Mouse (Mus musculus) embryonic facial prominence, embryonic 10.5 days (tissue): ENCODE measurements around the gene Pecam1. TPM values are rescaled to one million over a fixed set of nuclear protein-coding genes. Genes with fewer than 3 reads are reported as not detected.

ENCODE experiments used
- DNase-seq: peaks from one replicate; pipeline ENCODE4 v3.0.0-alpha.2; 2017; ENCODE audit warnings: low spot score
- H3K27ac ChIP-seq: fragments of 300-500 bp; sonication (generic); replicated peaks from 2 replicates; pipeline ENCODE4 v1.5.1; 2016; ENCODE audit warnings: mild to moderate bottlenecking
- H3K27me3 ChIP-seq: fragments of 300-500 bp; sonication (generic); replicated peaks from 2 replicates; pipeline ENCODE4 v1.6.1; 2016; ENCODE audit warnings: low read depth, mild to moderate bottlenecking; ENCODE audit not compliant: poor library complexity, severe bottlenecking
- H3K36me3 ChIP-seq: fragments of 300-500 bp; sonication (generic); replicated peaks from 2 replicates; pipeline ENCODE4 v1.6.1; 2016; ENCODE audit warnings: mild to moderate bottlenecking, moderate library complexity
- H3K4me1 ChIP-seq: fragments of 300-500 bp; sonication (generic); 2 replicates; pipeline ENCODE4 v1.6.1; 2016
- H3K4me3 ChIP-seq: fragments of 300-500 bp; sonication (generic); 2 replicates; pipeline ENCODE4 v1.5.1; 2016; ENCODE audit warnings: mild to moderate bottlenecking, moderate library complexity
- H3K9me3 ChIP-seq: fragments of 300-500 bp; sonication (generic); 2 replicates; pipeline ENCODE4 v1.6.1; 2016; ENCODE audit warnings: mild to moderate bottlenecking
- WGBS: fragments of 180-500 bp; shearing (Covaris S2); methylation state at CpG from one replicate; pipeline ENCODE4 v1.1.7; 2016; 5-methylcytosine and 5-hydroxymethylcytosine counted together
- microRNA-seq: library from miRNA; unstranded; fragments of <30 nt; microRNA quantifications from one replicate; pipeline ENCODE4, GENCODE M21; 2017
- polyA plus RNA-seq: library from polyadenylated mRNA; unstranded; fragments of >200 nt; fragmentation: Nextera tagmentation; extraction: Ambion mirVana; gene quantifications from 2 replicates; pipeline ENCODE4 v1.2.1, GENCODE M21; 2016

Gene Pecam1
- polyA plus RNA-seq, 1 experiment from 2014 or later, result 20.8 TPM

DNA sequence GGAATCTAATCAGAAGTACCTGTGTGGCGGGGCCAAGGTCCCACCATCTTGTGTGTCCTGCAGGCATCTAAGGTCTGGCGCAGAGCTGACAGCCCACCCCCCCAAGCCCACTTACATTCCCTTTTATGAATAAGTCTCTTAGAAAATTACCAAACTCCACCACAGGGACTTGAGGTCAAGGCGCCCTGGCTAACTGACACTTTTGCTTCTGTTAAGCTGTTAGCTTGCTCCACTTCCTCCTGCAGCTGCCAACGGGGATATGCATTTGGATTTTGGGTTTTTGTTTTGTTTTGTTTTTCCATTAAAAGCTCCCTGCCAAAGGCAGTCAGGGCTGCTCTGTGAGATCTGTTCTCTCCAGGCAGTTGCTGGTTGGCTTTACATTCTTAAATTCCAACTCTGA lies 134.9 kb downstream of the Pecam1 start:
- Histone ChIP-seq H3K27me3 (peaks cover 11% of the 10 kb centered on the region), H3K9me3 (no peaks in the 10 kb centered on the region), H3K4me3 (no peak overlapping the region), H3K36me3 (no peaks in the 10 kb centered on the region), H3K27ac (no peak overlapping the region), H3K4me1 (peaks cover 25% of the 10 kb centered on the region)
- WGBS, result 75% methylated on average over 4 of the region's 4 CpGs
- no peak for DNase-seq

- 88% methylated on average over 4 of the region's 4 CpGs for WGBS
- no peak overlapping the region for H3K27ac ChIP-seq
- H3K4me3 ChIP-seq, result 0 out of 2 replicates have a peak overlapping the region, but pooled peaks have one; percentile 11
- no peaks in the 10 kb centered on the region for H3K36me3 ChIP-seq
- H3K27me3 ChIP-seq, result peaks cover 11% of the 10 kb centered on the region
- no peaks in the 10 kb centered on the region for H3K9me3 ChIP-seq
- H3K4me1 ChIP-seq, result peaks cover 21% of the 10 kb centered on the region
- DNase-seq, result no peak
Observed at GRCm38 (mm10) chr11:106614339-106614645, 136.1 kb downstream of the Pecam1 start.

DNA sequence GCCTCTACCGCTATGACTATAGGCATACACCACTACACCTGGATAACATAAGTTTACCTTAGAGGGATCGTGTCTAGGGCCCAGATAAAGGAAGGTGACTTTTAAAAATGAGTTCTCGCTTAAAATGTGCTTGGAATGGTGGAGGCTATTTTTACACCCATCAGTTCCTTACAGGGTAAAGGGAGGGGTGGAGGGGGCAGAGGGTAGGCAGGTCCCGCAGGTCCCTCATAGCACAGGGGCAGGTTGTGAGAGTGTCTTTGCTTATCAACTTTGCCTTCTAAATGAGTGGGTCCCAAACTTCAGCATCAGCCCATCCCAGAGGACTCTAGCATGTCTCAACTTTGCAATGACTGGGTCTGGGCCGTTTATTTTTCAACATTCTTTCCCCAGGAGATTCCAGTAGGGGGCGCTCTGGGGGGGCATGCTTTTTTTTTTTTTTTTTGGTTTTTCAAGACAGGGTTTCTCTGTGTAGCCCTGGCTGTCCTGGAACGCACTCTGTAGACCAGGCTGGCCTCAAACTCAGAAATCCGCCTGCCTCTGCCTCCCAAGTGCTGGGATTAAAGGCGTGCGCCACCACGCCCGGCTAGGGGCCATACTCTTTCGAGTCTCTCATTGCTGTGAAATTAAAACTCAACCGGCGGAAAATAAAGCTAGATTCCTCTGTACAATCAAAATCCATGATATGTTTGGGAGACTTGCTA lies 136.6 kb downstream of the Pecam1 start:
- Histone ChIP-seq H3K36me3 (no peaks in the 10 kb centered on the region), H3K4me3 (peak overlapping the region; percentile 81), H3K9me3 (no peaks in the 10 kb centered on the region), H3K27me3 (peaks cover 11% of the 10 kb centered on the region), H3K27ac (peak overlapping the region; percentile 79), H3K4me1 (peaks cover 22% of the 10 kb centered on the region)
- 54% methylated on average over 15 of the region's 15 CpGs for WGBS
- no peak for DNase-seq

- WGBS, result 2% methylated on average over 45 of the region's 45 CpGs
- Histone ChIP-seq H3K27ac (peak within 1 kb of the TSS; percentile 79), H3K4me3 (peak within 1 kb of the TSS; percentile 81)
Observed at GRCm38 (mm10) chr11:106612961-106613637, 137.3 kb downstream of the Pecam1 start, which contains the start of gene Tex2. Gene Tex2 (minus strand): TSS chr11:106613423.

GRCm38 (mm10) chr11:106612209-106612960 lies 138.0 kb downstream of the Pecam1 start:
- Histone ChIP-seq H3K9me3 (no peaks in the 10 kb centered on the region), H3K4me1 (peaks cover 23% of the 10 kb centered on the region), H3K4me3 (peak overlapping the region; percentile 81), H3K36me3 (no peaks in the 10 kb centered on the region), H3K27ac (peak overlapping the region; percentile 79), H3K27me3 (peaks cover 11% of the 10 kb centered on the region)
- no peak for DNase-seq
- under 1% methylated on average over 67 of the region's 67 CpGs for WGBS

More at GRCm38 (mm10) chr11:106612961-106613637, 137.3 kb downstream of the Pecam1 start, which contains the start of gene Tex2:
- Histone ChIP-seq H3K36me3 (no peaks in the 10 kb centered on the region), H3K9me3 (no peaks in the 10 kb centered on the region), H3K4me1 (peaks cover 22% of the 10 kb centered on the region), H3K27me3 (peaks cover 11% of the 10 kb centered on the region)
- peak; percentile 98 for DNase-seq

DNA sequence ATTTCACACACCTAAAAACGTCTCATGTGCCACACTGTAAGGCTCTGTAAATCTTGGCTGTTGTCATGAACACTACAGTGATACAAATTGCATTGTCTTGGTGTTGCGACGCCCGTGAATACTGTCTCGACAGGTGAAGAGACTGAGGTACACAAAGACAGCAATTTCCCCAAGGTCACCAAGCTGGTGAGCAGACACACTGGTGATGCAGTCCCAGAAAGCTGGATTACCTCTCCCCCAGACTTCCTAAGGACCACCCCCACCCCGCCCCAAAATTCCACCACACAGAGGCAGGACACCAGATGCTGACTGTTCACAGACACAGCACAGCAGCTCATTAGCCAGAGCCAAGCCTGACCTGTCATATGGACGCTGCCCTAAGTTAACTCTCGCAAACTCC lies 140.7 kb downstream of the Pecam1 start:
- Histone ChIP-seq H3K27me3 (peaks cover 11% of the 10 kb centered on the region), H3K4me3 (no peak overlapping the region), H3K36me3 (peaks cover 1% of the 10 kb centered on the region), H3K9me3 (no peaks in the 10 kb centered on the region; the same call in 1 of the 2 replicates), H3K4me1 (peaks cover 38% of the 10 kb centered on the region), H3K27ac (no peak overlapping the region)
- 66% methylated on average over 8 of the region's 8 CpGs for WGBS
- DNase-seq, result no peak

- DNase-seq, result no peak
- Histone ChIP-seq H3K4me1 (peaks cover 35% of the 10 kb centered on the region), H3K36me3 (peaks cover 5% of the 10 kb centered on the region), H3K4me3 (no peak overlapping the region), H3K27me3 (peaks cover 11% of the 10 kb centered on the region), H3K9me3 (no peaks in the 10 kb centered on the region; the same call in 1 of the 2 replicates), H3K27ac (no peak overlapping the region)
- 68% methylated on average over 6 of the region's 6 CpGs for WGBS
Observed at GRCm38 (mm10) chr11:106607316-106607715, 143.1 kb downstream of the Pecam1 start.

- Histone ChIP-seq H3K27ac (peak overlapping the region; percentile 26; the same call in 1 of the 2 replicates), H3K27me3 (peaks cover 5% of the 10 kb centered on the region)
Observed at GRCm38 (mm10) chr11:106606042-106606441, 144.4 kb downstream of the Pecam1 start.

More at GRCm38 (mm10) chr11:106606042-106606441, 144.4 kb downstream of the Pecam1 start:
- Histone ChIP-seq H3K4me3 (no peak overlapping the region), H3K4me1 (peaks cover 35% of the 10 kb centered on the region), H3K9me3 (no peaks in the 10 kb centered on the region; the same call in 1 of the 2 replicates), H3K36me3 (peaks cover 5% of the 10 kb centered on the region)
- no peak for DNase-seq
- 31% methylated on average over 5 of the region's 5 CpGs for WGBS

Small RNA genes lying within 50 kb of the gene (microRNA-seq; reads per million reads assigned to microRNA genes)
- gene Gm25994 (not detected), gene Mir3064 (8.5 reads per million, percentile 20 among the genes with 10 or more reads in this experiment)

Other genes starting within 250 kb of the Pecam1 start
- gene Tex2, start 137.2 kb downstream of the Pecam1 start, polyA plus RNA-seq, result 6.8 and 7.5 TPM in 2 replicates
- gene Milr1, start 598 bp upstream of the Pecam1 start, polyA plus RNA-seq, result 0.59 and 1.1 TPM in 2 replicates
- gene Polg2, start 28.9 kb upstream of the Pecam1 start, polyA plus RNA-seq, result 9.9 and 11.2 TPM in 2 replicates
- gene Ddx5, start 38.6 kb upstream of the Pecam1 start, polyA plus RNA-seq, result 312 and 326 TPM in 2 replicates
- 17.6 and 19.7 TPM in 2 replicates for gene Cep95, start 38.6 kb upstream of the Pecam1 start, polyA plus RNA-seq
- gene Smurf2, start 170.1 kb upstream of the Pecam1 start, polyA plus RNA-seq, result 12.4 and 13.5 TPM in 2 replicates
- 631 and 685 TPM in 2 replicates for gene Kpna2, start 248.9 kb upstream of the Pecam1 start, polyA plus RNA-seq